Mouse (Mus musculus): Measurements from ENCODE around the gene Per1.

The Per1 gene

DNA sequence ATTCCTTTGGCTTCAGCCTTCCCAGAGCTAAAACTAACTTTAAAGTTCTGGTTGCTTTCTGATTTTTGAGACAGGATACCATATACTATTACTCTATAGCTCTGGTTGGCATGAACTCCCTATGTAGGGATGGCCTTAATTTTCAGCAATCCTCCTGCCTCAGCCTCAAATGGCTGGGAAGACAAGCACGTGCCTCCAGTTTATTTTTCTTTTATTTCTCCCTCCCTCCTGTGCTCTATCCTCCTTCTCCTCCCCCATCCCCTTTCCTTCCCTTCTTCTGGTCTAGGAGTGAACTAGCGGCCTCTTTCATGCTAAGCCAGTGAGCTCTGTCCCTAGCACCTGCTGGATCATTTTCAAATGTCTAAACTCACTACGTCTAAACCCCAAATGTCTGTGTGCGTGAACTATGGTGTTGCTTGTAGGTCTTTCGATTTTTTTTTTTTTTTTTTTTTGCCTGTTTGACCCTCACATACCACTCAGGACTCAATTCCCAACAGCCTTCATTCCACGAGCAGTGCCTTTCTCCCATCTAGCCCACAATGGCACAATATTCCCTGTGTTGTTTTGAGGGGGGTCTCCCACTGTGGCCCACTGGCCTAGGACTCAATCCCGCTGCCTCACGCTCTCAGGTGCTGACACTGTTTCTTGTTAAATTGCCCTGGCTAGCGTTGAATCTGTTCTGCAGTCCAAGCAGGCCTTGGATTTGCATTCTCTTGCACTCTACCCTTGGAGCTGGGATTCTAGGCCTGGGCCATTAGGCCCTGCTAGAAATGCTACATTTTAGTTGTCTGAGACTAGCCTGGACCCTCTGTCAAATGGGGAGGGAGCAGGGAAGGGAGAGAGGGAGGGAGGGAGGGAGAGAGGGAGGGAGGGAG is 30.5 kb upstream of the Per1 start:
- no peak for DNase-seq

DNA sequence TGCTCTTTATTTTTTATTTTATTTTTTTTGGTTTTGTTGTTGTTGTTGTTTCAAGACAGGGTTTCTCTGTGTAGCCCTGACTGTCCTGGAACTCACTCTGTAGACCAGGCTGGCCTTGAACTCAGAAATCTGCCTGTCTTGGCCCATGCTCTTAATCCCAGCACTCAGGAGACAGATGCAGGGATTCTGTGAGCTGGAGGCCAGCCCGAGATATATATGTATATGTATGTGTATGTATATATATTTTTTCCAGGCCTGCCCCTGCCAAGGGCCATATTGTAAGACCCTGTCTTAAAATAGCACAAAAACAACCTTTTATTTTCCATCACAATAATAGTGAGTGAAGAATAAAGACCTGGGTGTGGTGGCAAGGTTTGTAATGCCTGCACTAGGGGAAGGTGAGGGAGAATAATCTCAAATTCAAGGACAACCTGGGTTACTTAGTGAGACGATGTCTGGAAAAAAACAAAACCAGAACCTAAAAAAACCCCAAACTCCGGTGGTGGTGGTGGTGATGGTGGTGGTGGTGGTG is 29.6 kb upstream of the Per1 start:
- no peak for DNase-seq

DNA sequence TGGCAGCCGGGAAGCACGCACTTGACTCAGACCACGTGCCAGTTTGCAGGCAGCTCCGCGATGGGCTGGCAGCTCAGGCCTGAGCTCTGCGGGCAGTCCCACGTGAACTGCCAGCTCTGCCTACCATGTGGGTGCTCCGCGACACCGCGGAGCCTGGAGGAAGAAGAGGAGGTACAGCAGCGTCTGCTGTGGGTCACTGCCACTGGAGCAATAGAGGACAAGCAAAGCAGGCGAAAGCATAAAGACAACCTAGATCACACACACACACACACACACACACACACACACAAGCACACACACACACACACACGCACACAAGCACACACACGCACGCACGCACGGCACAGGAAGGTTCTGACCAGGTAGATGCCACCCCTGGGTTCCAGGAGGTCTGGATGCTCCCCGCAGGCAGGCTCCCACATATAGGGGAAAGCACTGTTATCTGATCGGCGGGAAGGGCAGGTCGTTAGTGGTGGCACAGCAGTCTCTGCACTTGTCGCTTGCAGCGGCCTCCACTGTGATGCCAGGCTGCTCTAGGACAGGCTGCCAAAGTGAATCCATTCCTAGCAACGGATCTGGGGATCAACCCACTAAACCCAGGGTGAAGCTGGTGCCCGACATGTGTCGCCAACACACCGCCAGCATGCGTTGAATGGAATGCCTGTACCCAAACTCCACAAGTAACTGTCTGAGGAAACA is 28.7 kb upstream of the Per1 start:
- peak; percentile 62 for DNase-seq

DNA sequence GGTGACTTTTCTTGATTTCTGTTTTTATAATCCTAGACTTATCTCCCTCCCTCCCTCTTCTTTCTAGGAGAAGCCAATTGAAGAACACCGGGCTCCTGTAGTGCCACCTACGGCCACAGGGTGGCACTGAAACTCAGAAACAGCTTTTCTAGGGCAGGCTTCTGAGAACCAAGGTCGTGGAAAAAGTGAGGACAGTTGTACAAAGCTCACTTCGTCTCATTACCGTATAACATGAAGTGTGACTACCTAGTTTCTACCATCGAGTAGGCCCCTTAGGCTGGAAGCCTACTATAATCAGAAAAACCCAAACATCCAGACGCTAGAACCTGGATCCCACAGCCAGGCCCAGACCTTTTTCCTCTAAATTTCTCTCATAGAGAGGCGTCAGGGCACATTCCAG is 28.1 kb upstream of the Per1 start:
- peak; percentile 87 for DNase-seq

DNA sequence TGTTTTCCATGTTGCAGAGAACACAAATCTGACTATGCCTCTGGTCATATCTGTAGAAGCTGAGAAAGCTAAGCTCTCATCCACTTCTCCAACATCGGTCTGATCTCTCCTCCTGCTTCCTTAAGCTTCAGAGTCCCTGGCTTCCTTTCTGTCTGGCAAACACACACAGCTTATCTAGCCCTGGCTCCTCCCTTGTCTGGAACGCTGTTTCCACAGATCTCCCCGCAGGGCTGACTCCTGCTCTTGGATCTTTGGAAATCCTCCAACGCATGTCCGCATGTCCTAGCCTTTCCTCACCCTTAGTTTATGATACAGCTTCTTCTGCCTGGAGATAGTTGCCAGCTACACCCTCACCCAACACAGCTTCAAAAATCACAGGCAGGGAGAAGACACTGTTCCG is 27.4 kb upstream of the Per1 start:
- no peak for DNase-seq

DNA sequence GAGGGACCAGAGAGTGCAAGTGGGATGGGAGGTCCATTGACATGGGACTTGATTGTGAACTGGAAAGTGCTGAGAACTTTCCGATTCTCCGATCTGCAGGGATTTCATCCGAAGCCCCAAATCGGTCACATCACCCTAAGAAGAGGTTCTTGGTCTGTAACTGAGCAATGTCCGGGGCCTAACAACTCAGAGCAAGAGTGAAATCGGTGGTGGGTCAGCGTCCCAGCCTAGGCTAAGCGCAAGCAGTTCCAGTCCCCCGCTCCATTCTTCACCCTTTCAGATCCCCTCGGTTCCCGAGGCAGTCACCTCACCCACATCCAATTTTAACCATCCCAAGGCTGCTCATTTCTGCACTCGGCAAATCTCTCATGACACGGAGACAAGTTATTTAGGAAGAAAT is 24.9 kb upstream of the Per1 start:
- no peak for DNase-seq

DNA sequence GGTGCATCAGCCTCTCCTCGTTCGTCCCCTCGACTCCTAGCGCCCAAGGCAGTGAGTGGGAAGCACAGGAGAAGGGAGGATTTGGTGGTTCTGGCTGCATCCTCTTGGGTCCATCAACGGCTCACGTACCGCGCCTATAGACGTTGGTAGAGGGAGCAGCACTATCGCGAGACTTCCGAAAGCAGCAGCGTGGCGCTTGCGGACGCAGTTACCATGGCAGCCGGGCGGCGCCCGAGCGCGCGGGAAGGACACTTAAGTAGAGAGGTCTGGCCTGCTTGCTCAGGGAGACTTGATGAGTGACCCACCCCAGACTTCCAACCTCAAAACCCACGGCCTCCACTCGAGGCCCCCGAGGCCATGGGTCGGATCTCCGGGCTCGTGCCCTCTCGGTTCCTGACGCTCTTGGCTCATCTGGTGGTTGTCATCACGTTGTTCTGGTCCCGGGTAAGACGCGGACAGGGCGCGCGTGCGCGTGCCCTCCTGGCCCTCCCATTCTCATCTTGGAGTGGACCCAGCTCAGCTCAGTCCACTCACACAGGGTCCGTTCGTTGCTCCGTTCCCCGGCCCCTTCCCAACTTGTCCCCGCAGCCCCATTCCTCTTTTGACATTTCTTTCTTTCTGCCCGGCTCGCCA is 24.3 kb upstream of the Per1 start, which contains the start of gene Tmem107:
Gene Tmem107, plus strand, starts transcription at position 217 of the 633 bp plus-strand sequence.
- DNase-seq: peak; percentile 93

DNA sequence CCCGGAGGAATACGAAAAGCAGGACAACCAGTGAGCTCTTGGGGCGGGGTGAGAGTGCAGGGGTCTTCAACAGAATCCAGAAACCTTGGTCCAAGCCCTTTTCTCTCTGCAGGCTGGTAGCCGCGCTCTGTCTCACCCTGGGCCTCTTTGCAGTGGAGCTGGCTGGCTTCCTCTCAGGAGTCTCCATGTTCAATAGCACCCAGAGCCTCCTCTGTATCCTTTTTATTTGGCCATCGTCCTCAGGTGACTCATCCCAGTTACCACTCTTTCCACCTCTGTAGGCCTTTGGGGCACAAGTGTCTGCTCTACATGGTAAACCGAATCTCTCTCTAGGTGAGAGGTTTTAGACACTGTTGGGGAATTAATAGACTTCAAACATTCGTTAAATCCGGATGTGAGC is 23.8 kb upstream of the Per1 start:
- no peak for DNase-seq

DNA sequence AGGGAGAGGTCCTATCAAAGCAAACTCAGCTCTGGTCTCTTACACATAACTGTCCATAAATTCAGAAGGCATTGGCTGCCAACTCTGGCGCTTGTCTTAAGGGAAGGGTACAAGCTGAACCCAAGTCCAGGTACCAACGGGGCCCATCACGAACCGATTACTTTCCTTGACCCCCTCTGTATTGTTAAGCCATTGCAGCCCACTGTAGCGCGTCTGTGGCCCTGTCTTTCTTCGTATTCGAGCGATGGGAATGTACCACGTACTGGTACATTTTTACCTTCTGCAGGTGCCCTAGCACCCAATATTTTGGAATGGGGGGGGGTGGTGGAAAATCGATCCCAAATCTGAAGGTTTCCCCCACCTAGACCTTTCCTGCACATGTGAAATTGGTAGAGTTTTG is 22.8 kb upstream of the Per1 start:
- no peak for DNase-seq

DNA sequence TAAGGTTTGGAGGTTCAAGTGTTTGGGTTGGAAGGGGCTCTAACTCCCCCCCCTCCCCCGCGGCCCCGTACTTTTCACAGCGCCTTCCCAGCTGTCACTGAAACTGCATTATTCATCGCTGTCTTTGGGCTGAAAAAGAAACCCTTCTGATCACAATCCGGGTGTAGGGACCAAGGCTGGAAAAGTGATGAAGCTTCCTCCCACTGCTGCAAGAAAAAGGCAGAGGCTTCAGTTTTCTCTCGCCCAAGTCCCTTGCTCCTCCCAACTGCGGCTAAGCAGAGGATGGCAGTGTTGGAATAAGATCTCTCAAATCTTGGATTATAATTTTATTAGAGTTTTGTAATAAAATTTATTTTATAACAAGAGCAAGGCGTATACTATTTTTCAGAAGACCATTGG is 22.4 kb upstream of the Per1 start:
- DNase-seq: no peak

DNA sequence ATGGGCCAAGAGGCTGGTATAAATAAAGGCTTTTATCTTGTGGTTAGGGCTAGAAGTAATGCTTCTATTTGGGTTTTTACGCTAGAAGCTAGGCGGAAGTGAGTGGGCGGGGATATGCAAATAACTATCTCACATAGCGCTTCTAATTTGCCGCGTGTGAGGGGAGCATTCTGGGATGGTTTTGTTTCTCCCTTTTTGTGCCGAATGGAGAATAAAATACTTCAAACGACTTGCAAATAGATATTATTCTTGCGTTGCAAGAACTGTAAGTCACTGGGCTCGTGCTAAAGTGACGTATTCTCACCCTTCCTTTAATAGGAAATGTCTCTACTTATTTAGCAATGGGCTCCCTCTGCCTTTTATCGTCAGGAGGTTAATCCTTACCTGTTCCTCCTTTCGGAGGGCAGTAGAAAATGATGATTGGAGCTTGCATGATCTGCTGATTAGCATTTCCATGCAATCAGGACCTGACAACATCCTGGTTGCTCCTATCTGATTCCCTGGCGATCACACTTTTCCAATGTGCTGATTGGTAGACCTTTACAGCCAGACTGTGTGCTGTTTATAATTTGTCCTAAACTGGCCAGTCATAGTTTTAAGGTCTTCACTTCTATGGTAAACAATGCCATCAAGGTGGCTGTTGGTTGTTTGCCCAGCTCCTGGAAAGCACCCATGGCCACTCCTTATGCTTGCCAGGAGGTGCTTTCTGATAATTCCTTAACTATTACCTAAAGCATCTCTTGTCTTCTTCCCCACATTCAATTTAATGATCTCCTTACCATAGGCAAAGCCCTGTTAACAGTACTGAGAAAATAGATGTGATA is 21.7 kb upstream of the Per1 start:
- peak; percentile 89 for DNase-seq

DNA sequence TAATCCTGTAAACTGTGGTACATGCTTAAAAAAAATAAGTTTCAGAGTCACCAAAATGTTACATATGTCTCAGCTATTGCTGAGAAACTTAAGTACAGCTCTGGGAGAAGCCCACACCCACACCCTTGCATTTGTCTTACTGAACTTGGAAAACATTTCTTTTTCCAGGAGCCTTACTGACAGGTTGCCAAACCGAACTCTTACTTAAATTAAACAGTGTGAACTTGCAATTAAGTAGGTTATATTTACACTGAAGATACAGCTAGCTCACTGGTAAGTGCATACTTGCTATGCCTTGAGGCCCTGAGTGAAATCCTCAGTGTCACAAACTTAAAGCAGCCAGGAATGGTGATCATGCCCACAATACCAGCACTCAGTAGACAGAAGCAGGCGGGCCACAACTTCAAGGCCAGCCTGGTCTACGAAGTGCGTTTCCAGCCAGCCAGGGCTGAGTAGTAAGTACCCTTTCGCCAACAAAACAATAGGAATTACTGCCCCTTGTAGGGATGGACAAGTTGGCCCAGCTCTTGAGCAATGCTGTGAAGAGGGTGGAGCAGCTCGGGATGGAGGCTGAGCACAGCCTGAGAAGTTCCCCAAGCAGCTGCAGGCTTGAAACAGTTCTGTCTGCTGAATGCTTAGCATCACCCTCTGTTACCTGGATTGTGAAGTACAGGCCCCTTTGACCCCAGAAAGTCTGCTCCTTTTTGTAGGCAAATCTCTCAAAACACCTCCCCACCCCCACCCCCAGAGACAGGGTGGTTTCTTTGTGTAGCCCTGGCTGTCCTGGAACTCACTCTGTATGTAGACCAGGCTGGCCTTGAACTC is 20.9 kb upstream of the Per1 start:
- no peak for DNase-seq

DNA sequence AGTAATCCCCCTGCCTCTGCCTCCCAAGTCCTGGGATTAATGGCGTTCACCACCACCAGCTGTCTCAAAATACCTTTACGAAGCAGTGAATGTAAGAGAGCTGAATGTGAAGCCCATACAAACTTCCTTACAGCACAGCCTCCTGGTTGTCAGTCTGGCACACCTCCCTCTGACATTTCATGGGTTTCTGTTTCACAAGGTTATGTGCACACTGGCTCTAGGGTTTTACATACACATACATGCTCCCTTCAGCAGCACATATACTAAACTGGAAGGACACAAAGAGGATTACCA is 20.3 kb upstream of the Per1 start:
- DNase-seq: peak; percentile 5

DNA sequence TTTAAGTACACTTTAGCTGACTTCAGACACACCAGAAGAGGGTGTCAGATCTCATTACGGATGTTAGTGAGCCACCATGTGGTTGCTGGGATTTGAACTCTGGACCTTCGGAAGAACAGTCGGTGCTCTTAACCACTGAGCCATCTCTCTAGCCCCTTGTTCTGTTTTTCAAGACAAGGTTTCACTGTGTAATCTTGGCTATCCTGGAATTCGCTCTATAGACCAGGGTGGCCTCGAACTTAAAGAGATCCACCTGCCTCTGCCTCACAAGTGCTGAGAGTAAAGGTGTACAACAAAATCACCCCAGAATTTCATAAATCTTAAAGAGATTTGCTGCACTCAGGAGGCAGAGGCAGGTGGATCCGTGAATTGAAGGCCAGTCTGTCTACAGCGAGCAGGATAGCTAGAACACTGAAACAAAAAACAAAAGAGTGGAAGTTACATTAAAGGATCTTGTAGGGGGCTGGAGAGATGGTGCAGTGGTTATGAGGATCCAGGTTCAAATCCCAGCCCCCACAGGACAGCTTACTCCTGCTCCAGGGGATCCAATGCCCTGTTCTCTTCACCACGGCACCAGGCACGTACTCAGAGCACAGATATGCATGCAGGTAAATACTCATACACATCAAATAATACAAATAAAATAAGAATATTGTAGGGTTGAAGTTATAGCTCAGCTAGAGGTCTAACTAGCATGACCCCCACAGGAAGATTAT is 19.1 kb upstream of the Per1 start:
- peak; percentile 6 for DNase-seq

DNA sequence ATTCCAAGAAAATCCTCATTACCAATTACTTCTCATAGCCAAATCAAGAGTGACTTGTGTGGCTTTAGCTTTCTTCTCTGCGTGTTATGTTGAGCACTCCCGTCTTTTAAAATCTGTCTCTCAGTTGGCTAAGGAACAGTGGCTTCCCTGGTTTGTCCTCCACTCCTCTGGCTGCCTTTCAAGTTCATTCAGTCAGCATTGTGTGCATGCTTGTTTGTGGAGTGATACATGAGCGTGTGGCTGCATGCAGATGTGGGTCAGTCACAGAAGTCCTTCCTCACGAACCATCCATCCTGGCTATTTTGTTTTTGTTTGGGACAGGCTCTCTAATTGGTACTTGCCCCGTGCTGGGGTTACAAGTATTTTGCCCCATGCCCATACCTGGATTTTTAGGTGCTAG is 18.4 kb upstream of the Per1 start:
- peak; percentile 3 for DNase-seq

DNA sequence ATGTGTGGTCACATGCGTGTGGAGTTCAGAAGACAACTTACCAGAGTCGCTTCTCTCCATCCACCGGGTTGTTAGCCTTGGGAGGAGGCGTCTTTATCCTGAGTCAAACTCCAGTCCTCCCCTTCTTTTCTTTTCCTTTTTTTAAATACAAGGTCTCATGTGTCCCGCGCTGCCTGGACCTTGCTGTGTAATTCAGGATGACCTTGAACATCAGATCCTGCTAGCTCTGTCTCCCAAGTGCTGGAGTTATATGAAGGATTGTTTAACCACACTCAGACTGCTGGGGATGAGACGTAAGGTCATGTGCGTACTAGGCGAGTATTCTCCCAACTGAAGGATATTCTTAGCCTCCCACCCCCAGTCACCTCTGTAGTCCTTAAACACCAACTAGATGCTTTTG is 17.7 kb upstream of the Per1 start:
- DNase-seq: no peak

DNA sequence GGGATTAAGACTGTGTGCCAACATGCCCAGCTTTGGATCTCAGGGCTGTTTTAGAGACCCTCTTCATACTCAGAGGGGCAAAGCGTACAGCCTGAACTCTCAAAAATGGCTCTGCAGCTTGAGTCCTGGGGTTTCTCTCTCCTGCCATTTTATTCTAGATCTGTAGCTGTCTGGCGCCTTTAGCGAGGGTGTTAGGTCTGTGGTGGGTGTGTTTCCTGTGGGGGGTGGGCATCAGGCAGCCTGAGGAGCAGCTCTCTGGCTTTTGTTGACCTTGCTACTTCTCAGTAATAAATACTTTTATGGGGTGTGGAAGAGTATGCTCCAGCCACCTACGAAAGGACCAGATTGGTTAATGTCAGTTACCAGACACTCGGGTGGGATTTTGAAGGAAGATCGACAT is 17.0 kb upstream of the Per1 start:
- DNase-seq: no peak

DNA sequence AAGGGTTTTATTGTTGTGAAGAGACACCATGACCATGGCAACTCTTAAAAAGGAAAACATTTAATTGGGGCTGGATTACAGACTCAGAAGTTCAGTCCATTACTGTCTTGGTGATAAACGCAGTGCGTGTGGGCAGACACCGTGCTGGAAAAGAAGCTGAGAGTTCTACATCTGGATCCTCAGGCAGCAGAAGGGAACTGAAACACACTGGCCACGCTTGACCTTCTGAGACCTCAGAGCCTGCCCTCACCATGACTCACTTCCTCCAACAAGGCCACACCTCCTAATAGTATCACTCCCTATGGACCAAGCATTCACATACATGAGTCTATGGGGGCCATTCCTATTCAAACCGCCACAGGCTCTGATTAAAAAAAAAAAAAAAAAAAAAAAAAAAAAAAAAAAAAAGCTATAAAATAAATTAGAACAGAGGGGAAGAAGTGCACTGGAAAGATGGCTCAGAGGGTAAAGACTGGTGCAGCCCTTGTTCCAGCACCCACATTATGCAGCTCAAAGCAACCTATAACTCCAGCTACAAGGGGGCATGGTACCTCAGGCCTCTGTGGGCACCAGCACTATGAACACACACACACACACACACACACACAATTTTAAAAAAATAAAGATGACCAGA is 16.1 kb upstream of the Per1 start:
- no peak for DNase-seq

DNA sequence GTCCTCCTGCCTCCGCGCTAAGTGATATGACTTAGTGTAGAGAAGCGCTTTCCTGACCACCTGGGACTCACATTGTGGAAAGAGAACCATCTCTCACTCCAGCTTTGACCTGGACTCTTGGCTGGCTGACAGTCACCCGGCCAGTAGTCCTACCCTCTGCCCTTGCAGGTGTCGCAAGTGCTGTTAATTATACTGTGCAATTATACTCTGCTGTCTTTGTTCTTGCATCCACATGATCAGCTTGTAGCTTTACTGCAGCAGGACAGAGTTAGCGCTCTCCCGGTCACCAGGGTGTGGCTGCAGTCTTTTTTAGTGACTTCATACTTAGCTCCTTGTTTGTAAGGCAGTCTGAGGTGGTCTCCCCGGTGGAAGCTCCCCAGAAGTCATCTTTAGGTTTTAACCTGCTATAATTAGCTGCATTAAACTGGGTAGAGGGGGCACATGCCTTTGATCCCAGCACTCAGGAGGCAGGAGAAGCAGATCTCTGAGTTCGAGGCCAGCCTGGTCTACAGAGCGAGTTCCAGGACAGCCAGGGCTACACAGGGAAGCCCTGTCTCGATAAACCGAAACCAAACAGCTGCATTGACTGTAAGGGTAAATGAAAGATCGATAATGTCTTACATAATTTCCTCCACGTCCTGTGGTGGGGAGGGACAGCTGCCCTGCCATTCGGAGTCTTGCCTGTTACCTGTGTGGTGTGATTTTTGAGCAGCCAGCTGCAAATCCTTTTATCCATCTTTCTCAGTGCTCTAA is 14.7 kb upstream of the Per1 start:
- no peak for DNase-seq

DNA sequence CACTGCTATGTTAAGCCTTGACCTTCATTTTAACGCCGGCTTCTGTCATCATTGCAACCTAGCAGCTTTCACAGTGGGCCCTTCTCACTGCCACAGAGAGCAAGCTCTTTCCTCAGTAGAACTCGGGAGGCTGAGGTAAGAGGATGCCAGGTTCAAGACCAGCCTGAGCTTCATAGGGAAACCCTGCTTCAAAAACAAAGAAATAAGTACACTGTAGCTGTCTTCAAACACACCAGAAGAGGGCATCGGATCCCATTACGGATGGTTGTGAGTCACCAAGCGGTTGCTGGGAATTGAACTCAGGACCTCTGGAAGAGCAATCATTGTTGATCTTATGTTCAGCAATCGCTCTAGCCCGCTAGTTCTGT is 14.2 kb upstream of the Per1 start:
- DNase-seq: no peak
